Mouse (Mus musculus): ENCODE data around the gene Lrrc8d.

Lrrc8d gene

DNA sequence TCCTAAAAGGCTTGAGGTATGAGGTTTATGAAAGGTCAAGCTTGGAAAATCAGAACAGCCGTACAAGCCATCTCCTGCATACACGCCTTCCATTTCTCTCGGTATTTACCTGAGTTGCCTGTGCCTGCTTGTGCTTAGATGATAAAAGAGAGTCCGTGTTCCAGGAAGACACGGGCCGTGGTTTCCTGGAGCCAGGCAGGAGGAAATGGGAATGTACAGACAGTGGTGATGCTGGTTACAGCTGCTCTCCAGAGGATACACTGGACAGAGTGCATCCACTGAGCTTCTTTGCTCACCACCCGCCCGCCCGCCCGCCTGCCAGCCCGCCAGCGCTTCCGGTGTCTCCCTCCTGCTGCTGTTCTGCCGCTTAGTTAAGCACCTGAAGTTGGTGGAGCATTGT is 116.3 kb downstream of the Lrrc8d start:
- no peak for DNase-seq (ENCODE audit: low spot score in 2 of 2)

DNA sequence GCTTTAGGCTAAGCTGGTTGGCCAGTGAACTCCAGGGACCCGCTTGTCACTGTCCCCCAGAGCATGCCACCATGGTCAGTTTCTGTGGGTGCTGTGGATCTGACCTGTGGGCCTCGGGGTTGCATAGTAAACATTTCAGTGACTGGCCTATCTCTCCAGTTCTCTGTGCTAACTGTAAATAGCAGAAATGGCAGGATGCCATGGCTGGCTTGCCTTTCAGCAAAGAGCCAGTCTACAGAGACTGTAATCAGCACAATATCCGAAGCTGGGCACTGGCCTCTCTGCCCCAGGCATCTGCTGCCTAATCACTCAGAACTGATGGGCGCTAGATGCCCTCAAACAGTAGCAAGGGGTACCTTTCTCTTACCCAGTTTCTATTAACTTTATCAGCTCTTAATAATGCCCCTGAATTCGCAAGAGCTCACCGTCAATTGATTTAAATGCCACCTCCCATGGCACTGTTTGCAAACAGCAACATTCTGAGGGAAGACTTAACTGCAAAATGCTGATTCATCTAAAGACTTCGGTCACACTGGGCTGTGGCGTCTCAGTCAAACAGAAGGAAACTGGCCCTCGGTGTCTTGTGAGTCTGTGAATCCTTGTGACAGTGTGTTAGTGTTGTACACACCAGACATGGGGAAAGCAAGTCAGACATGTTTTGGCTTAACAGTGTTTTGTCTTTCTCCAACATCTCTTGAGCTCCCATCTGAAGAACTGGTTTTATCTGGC is 117.6 kb downstream of the Lrrc8d start:
- DNase-seq (ENCODE audit: low spot score in 2 of 2): no peak

DNA sequence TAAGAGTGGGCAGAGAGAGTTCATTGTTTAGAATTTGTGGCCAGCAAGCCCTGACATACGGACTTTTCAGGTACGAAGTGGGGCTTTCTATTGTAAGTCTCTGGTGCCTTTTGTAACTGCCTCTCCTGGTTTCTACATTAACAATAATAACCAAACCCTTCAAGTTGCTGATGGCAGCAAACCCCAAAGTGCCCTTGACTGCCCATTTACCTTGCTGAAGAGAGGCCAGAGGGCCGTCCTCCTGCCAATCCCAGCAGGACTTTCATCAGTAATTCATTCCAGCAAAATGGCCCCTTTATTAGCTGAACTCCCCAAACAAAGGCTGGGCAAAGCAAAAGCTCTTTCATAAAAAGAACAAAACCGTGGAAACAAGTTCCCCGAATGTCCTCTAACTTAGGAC is 118.6 kb downstream of the Lrrc8d start:
- no peak for DNase-seq (ENCODE audit: low spot score in 2 of 2)

DNA sequence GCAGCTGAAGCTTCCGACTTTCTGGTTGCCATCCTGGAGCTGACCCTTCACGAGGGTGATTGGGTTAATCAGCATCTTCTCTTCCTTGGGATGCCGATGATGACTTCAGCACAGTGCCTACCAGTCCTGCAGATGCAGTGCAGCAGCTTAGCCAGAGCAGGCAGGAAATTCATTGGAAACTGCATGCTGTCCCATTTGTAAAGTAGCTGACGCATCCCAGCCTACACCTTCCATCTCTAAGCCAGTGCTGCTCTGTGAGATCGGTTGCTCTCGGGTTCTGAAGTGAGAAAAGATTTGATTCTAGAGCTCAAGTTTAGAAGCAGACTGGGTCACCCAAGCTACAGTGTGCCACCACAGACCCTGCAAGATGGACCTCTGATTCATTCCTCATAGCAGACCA is 121.6 kb downstream of the Lrrc8d start:
- DNase-seq (ENCODE audit: low spot score in 2 of 2): no peak

DNA sequence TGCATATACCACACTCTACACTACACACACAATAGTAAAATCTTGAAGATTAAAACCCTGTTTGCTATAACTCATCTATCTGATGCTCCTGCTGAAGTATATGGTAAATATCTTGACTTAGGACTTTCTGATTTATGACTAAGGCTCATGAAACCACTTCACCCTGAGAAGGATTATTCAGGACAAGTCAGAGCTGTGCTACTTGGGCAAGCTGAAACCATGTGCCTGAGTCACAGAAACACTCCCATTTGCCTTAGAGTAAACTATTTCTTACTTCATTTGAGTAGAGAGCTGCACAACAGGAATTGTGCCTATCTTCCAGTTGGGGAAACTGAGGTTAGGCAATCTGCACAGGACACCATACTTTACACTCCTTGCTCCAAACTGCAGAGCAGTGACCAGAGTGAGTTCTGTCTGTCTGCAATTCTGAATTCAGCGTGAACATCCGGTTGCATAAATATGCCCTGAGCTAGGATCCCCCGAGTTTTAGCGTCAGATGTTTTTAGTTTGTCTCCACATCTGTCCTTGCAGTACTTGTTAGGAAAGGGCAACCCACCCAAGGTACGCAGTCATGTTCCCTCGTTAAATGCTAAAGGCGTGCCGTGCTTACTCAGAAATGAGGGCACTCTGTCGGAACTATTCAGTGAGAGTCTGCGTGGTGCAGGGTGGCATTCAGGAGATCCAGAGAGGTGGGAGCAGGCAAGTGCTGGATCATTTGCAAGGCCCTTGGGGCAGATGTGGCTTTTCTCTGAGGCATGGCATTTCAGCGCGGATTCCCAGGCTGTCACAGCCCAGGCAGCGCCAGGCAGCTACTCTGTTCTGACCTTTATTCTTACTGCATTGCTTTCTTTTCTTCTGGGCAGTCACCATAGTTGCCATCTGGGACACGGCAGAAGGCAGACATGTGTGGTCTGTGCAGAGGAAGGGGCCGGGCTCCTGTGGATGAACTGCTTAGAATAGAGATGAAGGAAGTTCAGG is 123.0 kb downstream of the Lrrc8d start:
- no peak for DNase-seq (ENCODE audit: low spot score in 2 of 2)

DNA sequence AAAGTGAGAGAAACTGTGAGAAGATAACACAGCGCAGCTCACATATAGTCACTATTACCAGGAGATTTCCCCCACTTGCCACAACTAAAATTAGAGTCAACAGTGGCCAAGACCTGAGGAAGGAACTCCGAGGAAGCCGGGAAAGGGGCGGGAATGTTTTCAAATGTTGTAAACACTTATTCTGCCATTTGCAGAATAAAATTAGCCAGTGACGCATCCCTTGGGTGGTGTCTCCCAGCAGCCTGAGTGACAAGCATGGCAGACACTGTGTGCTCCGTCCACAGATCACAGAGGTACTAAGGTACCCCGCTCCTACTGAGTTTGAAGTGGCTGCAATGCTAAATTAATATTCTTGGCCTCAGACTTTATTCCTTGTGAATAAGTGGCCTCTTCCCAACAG is 124.5 kb downstream of the Lrrc8d start:
- DNase-seq (ENCODE audit: low spot score in 2 of 2): no peak

DNA sequence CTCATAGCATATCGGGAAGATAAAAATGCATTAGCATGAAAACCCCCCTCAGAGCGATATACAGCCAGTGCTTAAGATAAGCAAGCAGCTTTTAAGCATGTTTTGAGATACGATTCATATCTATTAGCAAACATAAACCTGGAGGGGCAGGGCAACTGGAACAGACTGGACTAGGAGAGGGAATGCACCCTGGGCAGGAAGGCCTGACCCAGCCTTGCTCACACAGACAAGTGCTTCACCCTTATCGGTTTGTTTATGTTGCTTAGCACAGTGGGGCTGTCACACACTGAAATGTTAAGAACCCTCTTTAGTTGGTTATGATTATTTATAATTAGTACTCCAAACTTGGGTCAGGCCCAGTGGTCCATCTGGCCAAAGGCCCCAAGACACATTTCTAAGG is 125.1 kb downstream of the Lrrc8d start:
- DNase-seq (ENCODE audit: low spot score in 2 of 2): no peak

DNA sequence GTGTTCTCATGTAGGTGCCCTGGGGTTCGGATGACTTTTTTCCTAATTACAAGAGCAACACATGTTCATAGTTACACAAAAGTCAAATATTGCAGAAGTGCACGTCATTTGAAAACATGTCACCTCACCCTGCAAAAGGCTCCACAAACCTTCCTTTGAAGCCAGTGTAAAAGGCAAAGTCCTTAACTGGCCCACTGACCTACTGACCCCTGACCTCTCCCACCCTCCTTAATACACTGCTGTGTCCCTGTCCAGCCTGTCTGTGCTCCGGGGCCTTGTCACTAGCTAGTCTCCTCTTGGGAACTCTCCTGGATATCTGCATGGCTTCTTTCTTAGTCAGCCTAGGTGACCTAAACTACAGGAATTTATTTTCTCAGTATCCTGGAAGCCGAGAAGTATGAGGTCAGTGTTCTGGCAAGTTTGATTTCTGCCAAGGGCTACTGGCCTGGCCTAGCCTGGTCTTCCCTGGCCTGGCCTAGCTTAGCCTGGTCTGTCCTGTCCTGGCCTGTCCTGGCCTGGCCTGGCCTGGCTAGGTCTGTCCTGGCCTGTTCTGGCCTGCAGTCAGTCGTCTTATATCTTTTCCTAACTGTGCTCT is 127.2 kb downstream of the Lrrc8d start:
- DNase-seq (ENCODE audit: low spot score in 2 of 2): no peak

DNA sequence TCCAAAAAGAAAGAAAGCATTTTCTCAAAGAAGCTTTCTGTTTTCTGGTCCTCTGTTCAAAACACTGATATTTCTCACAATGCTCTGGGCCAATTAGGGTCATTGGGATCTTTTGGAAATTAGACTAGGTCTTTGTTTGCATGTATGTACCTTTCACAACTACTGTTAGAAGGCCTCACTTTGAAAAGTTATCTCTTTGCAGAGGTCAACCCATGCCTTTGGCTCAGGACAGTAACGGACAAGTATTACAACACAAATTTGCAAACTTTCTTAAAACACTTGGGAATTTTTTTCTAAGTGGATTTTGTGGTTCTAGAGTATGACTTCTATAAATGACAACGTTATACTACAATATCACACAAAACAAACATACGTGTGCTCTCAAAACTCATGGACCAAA is 128.3 kb downstream of the Lrrc8d start:
- no peak for DNase-seq (ENCODE audit: low spot score in 2 of 2)

DNA sequence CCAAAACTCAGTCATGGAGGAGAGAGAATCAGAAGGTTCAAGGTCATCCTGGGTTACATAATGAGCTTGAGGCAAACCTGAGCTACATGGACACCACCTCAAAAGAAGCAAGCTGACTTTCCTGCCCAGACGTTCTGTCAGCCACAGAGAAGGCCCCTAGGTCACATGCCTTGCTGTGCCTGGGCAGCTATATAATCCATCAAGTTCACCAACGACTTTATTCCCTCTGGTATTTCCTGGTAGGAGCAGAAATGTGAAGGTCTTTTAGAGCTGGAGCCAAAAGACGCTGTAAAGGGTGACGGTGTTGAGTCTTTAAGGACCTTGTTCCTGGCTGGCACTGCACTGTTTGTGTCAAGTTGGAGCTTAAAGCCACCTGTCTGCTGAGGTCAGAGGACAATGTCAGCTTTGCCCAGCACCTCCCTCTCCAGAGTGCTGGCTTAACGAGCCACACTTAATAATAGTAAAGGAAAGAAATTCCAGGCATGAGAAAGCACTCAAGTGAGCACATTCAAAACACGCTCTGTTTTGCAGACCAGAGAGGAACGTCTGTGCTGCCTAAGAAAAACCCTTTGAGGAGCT is 129.3 kb downstream of the Lrrc8d start:
- no peak for DNase-seq (ENCODE audit: low spot score in 2 of 2)

DNA sequence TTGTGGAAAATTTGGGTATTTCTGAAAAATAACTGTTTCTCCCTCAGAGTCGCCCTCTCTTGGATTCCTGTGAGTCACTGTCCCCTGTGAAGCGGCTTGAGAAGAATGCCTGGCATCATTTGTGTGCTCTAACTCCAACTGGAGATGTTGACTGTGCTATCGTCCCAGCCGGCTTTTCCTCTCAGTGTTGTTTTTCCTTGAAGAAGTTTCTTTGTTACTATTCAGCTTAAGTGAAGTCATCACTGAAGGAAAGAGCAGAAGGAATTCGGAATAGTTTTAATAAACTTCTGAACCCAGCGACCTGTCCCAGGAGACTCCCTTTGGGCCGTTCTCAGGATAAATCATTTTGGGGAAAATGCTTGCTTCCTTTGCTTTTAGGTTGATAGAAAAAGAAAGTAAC is 132.4 kb downstream of the Lrrc8d start:
- no peak for DNase-seq (ENCODE audit: low spot score in 2 of 2)

DNA sequence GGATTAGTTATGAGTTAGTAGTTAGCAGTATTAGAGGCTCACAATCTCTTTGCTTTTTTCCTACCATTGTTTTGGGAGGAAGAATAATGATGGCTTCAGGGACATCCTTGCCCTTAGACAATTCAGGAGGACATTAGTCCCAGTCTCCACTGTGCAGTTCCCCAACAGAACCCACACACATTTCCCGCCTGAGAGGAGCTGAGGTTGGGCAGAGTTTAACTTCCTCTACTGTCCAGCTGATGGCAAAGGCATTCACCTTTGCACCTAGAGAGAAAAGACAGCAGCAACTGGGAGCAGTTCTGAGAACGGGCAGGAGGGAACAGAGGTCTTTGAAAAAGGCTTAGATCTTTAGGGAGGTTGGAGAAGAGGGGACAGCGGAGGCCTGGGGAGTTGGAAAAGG is 134.2 kb downstream of the Lrrc8d start:
- no peak for DNase-seq (ENCODE audit: low spot score in 2 of 2)

DNA sequence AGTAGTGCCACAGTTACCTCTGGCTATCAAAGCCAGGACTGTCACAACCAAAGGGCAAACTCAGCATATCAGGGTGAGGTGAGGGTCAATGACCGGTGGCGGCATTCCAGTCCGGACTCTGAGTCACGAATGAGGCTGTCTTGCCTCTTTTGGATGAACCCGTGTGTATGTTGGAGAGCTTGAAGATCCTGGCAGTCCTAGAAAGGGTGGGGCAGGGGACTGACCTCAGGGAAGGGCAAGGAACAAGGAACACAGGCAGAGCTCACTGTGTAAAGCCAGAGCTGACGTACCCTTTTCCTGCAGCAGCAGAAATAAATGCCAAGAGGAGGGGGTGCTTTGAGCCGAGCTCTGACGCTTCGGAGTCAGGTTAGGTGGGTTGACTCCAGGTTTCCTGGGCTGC is 136.2 kb downstream of the Lrrc8d start:
- DNase-seq (ENCODE audit: low spot score in 2 of 2): no peak

DNA sequence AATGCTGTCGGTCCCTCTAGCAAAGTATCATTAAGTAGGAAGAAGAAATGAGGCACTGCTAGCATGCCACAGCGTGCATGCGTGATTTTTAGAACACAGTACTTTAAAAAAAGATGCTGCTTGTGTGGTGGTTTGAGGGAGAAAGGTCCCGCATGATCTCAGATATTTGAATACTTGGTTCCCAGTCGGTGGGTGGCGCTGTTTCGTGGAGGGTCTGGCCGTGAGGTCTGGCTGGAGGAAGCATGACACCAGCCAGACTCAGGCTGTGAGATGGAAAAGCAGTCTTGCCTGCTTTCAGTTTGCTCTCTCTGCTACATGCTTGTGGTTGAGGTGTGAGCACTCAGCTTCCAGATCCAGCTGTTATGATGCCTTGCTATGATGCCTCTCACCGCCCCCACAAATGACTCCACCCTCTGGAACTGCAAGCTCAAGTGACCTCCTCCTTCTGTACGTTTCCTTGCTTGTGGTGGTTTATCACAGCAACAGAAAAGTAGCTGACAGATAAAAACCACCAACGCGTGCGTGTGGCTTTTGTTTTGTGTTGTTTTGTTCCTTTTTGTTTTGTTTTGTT is 140.1 kb downstream of the Lrrc8d start:
- no peak for DNase-seq (ENCODE audit: low spot score in 2 of 2)

DNA sequence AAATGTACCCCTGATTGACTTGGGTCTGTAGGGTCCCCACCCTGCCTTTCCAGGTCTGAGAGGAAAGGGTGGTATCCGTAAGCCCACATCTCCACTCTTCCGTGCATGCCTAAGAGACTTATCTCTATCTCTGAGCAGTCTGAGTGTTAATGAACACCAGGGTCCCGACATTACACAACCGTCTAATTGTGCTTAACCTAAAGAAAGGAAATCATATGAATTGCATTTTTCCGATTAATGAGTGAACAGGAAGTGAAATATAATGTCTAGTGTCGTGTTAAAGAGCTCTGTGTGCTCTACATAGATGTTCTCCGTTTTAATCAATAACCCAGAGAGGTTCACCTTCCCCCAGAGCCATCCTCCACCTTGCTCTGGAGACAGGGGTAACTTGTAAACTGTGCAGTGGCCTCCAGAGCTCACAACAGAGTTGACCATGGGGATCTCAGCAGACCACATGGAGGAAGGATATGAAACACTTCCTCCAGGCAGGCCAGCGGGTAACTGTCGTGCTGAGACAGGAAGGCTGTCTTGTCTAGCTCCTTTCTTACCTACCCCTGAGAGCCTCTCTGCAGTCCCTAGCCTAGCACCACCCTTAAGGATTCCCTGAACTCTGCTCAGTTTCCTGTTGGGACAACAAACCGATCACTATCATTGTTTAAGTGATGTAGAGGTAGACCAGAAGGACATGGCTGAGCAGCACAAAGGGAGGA is 144.4 kb downstream of the Lrrc8d start:
- DNase-seq (ENCODE audit: low spot score in 2 of 2): no peak

DNA sequence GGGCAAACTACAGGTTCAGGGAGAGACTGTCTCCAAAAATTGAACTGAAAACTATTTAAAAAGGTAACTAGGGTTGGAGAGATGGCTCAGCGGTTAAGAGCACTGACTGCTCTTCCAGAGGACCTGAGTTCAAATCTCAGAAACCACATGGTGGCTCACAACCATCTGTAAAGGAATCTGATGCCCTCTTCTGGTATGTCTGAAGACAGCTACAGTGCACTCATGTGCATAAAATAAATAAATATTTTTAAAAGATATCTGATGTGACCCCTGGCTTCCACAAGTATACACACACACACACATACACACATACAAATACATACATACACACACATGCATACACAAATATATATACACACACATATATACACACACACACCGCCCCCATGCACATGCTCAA is 145.3 kb downstream of the Lrrc8d start:
- DNase-seq (ENCODE audit: low spot score in 2 of 2): no peak

DNA sequence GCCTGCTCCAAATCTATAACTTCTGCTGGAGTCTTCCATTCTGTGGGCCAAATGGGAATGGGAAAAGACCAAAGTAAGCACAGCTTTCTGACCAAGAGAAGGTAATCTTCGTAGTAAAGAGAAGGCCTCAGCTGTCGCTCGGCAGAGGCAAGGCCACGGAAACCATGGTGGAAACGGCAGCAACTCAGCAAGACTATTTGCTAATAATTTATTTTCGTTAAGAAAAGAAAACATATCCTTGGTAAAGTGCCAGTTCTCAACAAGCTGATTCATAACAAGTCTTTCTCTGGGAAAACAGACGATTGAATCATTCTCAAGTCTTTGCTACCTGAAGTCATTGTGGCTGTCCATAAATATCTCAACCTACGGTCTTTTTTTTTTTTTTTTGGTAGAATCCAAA is 148.0 kb downstream of the Lrrc8d start:
- no peak for DNase-seq (ENCODE audit: low spot score in 2 of 2)

DNA sequence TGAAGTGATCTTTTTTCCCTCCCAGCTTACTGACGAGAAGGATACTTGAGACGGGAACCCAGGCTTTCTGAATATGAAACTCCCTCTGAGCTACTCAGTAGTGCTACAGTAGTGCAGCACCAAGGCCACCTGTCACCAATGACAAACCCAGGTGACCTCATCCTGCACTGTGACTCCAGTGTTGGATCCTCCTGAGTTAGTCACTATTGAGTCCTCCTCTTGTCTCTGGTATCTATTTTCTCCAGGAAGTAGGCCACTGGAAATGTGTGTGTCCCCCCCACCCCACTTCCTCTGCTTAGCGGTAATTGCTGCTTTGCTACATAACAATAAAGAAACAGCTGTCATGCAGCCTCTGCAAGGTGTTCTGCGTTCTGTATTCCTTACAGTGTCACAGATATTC is 149.5 kb downstream of the Lrrc8d start:
- DNase-seq (ENCODE audit: low spot score in 2 of 2): peak; percentile 32 to 38

DNA sequence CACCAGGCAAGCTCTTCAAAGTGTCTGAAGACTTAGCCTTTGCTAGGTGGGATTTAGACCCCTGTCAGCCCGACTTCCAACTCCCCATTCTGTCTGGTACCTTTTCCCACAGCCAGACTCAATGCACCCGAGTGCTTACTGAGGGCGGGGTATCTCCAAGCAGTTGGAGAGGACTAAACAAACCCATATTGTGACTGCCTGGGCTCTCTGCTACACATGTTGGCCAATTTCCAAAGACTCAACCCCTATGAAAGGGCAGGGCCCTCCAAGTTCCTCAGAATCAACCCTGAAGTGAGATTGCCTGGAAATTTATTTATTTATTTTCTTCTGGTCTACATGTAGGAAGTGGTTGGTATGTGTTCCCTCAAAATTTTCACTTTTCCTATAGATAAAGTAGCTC is 149.9 kb downstream of the Lrrc8d start:
- no peak for DNase-seq (ENCODE audit: low spot score in 2 of 2)

DNA sequence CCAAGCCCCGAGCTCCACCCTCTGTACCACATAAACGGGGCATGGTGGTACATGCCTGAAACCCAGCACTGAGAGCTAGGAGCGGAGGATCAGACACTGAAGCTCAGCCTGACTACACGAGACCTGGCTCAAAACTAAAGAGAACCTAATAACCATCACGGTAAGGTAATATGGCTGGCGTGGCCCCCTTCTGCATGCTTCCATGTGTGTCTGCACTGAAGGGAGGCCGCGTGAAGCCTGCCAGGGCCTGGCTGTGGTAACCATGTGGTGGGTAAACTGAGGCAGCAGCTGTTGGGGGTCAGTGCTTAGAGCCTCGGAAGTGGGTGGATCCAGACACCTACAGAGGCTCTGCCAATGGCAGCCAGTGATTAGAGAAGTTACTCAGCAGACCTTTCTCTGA is 153.5 kb downstream of the Lrrc8d start:
- no peak for DNase-seq (ENCODE audit: low spot score in 2 of 2)

DNA sequence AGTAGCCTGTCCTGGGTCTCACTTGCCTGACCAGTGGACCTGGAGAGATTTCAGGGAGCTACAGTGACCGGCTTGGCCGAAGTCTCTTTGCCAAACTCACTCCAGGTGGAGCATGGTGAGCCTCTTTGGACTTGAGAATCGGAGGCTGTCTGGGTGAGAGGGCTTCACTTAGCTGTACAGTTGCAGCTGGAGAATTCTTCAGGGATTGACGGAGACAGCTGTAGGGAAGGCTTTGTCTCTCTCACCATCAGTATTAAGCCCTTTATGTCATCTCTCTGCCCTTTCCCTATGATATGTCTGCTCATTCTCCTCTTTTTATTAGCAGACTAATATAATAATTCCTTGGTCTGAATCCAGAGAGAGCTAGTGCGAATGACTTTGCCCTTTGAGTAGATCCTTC is 157.7 kb downstream of the Lrrc8d start:
- no peak for DNase-seq (ENCODE audit: low spot score in 2 of 2)

All from thymus, postnatal 10 days (tissue).